Mouse (Mus musculus): ENCODE results near the gene Tmem177. TPM values are rescaled to one million over a fixed set of nuclear protein-coding genes. Genes with fewer than 3 reads are reported as not detected.

Gene Tmem177
- total and polyA plus RNA-seq, 3 experiments: 1.4 to 15.7 (median 12.5) TPM

DNA sequence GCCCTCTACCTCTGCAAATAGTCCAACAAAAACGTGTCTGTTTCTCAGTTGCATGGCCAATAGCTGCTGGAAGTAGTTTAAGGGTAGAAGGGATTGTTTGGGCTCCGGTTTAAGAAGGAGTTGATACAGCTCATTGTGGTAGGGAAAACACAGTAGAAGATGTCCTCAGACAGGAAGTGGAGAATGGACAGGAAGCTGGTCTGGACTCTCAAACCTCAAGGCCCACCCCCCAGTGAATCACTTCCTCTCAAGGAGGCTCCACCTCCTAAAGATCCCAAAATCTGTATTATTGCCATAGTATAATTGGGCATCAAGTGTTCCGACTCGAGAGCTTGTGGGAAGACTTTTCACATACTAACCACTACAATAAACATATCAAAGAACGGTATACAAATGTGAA lies 53.4 kb downstream of the Tmem177 start:
- Histone ChIP-seq H3K4me3 (ENCODE audit: low read depth, low read length) (no peak overlapping the region), H3K4me1 (ENCODE audit: insufficient read depth, low read depth, low read length) (0 out of 2 replicates have a peak, but pooled peaks cover 2% of the 10 kb centered on the region), H3K36me3 (replicated peaks) (no peaks in the 10 kb centered on the region), H3K27me3 (ENCODE audit: insufficient read depth, low read length) (peaks cover 22% of the 10 kb centered on the region), H3K9me3 (replicated peaks) (peaks cover 3% of the 10 kb centered on the region; the same call in 1 of the 2 replicates)
- no peak for ATAC-seq (ENCODE audit: extremely low read depth, insufficient number of reproducible peaks, low FRiP score, poor library complexity, severe bottlenecking)
- TF ChIP-seq TAL1 (conservative IDR thresholded peaks at IDR 0.05; ENCODE audit: low read depth, low read length) (no peak), GATA2 (IDR thresholded peaks at IDR 0.05; ENCODE audit: borderline replicate concordance, low read depth, low read length) (no peak), POLR2AphosphoS5 (IDR thresholded peaks at IDR 0.05; ENCODE audit: insufficient replicate concordance, low read depth, low read length) (no peak), GATA1 (IDR thresholded peaks at IDR 0.05; ENCODE audit: borderline replicate concordance, low read length) (no peak), CTCF (IDR thresholded peaks at IDR 0.05; ENCODE audit: low read depth, low read length) (no peak)
- no peak for DNase-seq (ENCODE audit: low spot score)

Other genes with a start within 250 kb of the Tmem177 start
- 66.3 and 81.3 TPM in 2 replicates for gene Ptpn4, start 75.6 kb downstream of the Tmem177 start, total RNA-seq (2014; fragmentation: Nextera tagmentation)
- 23.8 and 28.4 TPM in 2 replicates for gene Ptpn4, start 75.6 kb downstream of the Tmem177 start, total RNA-seq (2017)
- gene Ptpn4, start 75.6 kb downstream of the Tmem177 start, polyA plus RNA-seq (2012): 9.6 and 12.5 TPM in 2 replicates
- not detected in 2 replicates for gene Cfap221, start 84.0 kb upstream of the Tmem177 start, total RNA-seq (2014; fragmentation: Nextera tagmentation)
- gene Cfap221, start 84.0 kb upstream of the Tmem177 start, total RNA-seq (2017): not detected in 2 replicates
- gene Cfap221, start 84.0 kb upstream of the Tmem177 start, polyA plus RNA-seq (2012): not detected in 2 replicates
- gene Sctr, start 93.7 kb upstream of the Tmem177 start, total RNA-seq (2014; fragmentation: Nextera tagmentation): not detected in 2 replicates
- gene Sctr, start 93.7 kb upstream of the Tmem177 start, total RNA-seq (2017): not detected in 2 replicates
- gene Sctr, start 93.7 kb upstream of the Tmem177 start, polyA plus RNA-seq (2012): not detected in 2 replicates
- not detected in 2 replicates for gene Tmem37, start 160.9 kb upstream of the Tmem177 start, total RNA-seq (2014; fragmentation: Nextera tagmentation)
- 0.22 and 0.23 TPM in 2 replicates for gene Tmem37, start 160.9 kb upstream of the Tmem177 start, total RNA-seq (2017)
- not detected in 2 replicates for gene Tmem37, start 160.9 kb upstream of the Tmem177 start, polyA plus RNA-seq (2012)
- 118 and 130 TPM in 2 replicates for gene Dbi, start 207.9 kb upstream of the Tmem177 start, total RNA-seq (2014; fragmentation: Nextera tagmentation)
- 625 and 652 TPM in 2 replicates for gene Dbi, start 207.9 kb upstream of the Tmem177 start, total RNA-seq (2017)
- 13.3 and 14.5 TPM in 2 replicates for gene Dbi, start 207.9 kb upstream of the Tmem177 start, polyA plus RNA-seq (2012)
- gene 3110009E18Rik, start 208.0 kb upstream of the Tmem177 start, total RNA-seq (2014; fragmentation: Nextera tagmentation): 15.5 and 24.9 TPM in 2 replicates
- gene 3110009E18Rik, start 208.0 kb upstream of the Tmem177 start, total RNA-seq (2017): 15.0 and 16.1 TPM in 2 replicates
- 4.1 and 7.5 TPM in 2 replicates for gene 3110009E18Rik, start 208.0 kb upstream of the Tmem177 start, polyA plus RNA-seq (2012)

All from G1E (cell line).